Mouse (Mus musculus): Measurements from ENCODE around the gene Ttyh2. TPM values are rescaled to one million over a fixed set of nuclear protein-coding genes. Genes with fewer than 3 reads are reported as not detected.

The Ttyh2 gene
- total RNA-seq, 4 experiments from 2014 or later, result 29.9 to 38.8 (median 36.2) TPM

- peak; percentile 74 to 93 for DNase-seq (ENCODE audit: low spot score in 2 of 2)
These were observed 69.9 kb downstream of the Ttyh2 start for GRCm38 (mm10) chr11:114745134-114745533.

GRCm38 (mm10) chr11:114747564-114748138, 72.4 kb downstream of the Ttyh2 start:
- no peak for DNase-seq (ENCODE audit: low spot score in 2 of 2)

GRCm38 (mm10) chr11:114764820-114765818, 89.9 kb downstream of the Ttyh2 start, which contains the start of gene Kif19a:
Gene Kif19a, plus strand, starts transcription at chr11:114765388.
- DNase-seq (ENCODE audit: low spot score in 2 of 2), result no peak

GRCm38 (mm10) chr11:114769911-114770310, 94.7 kb downstream of the Ttyh2 start:
- no peak for DNase-seq (ENCODE audit: low spot score in 2 of 2)

Other genes with a start within 250 kb of the Ttyh2 start
- gene Rpl38, start 6.9 kb upstream of the Ttyh2 start, total RNA-seq (2022), result 1,000 to 10,000 TPM in 2 of 4 experiments, 100 to 1,000 TPM in 2; 690 to 1,011 (median 866) TPM
- gene Dnaic2, start 52.0 kb downstream of the Ttyh2 start, total RNA-seq (2022), result 1 to 10 TPM; 1.9 to 2.6 (median 2.2) TPM
- gene Kif19a, start 90.0 kb downstream of the Ttyh2 start, total RNA-seq (2022), result 1 to 10 TPM; 2.7 to 4.5 (median 3.8) TPM
- gene Btbd17, start 120.5 kb downstream of the Ttyh2 start, total RNA-seq (2022), result 10 to 100 TPM; 15.3 to 19.6 (median 17.4) TPM
- not detected for gene Gpr142, start 123.5 kb downstream of the Ttyh2 start, total RNA-seq (2022)
- gene Gprc5c, start 175.7 kb downstream of the Ttyh2 start, total RNA-seq (2022), result 1 to 10 TPM; 4.3 to 7.2 (median 4.8) TPM
- gene Cd300a, start 214.6 kb downstream of the Ttyh2 start, total RNA-seq (2022), result 1 to 10 TPM in 2 of 4 experiments, under 1 TPM in 2; 0.39 to 1.3 (median 0.80) TPM